Mouse (Mus musculus): Measurements from ENCODE around the gene Mcpt1. TPM values are rescaled to one million over a fixed set of nuclear protein-coding genes. Genes with fewer than 3 reads are reported as not detected.
"Not testable (repeated sequence)": the region's sequence is repeated elsewhere in the genome, so short reads cannot be mapped to it uniquely, and the experiment has no call there.

Mcpt1 gene
- total RNA-seq (2021): not detected
- long read RNA-seq, experiment 1: 0 reads
- long read RNA-seq, experiment 2: 0 reads

GRCm38 (mm10) chr14:56017671-56018070, at the start of gene Mcpt1:
Gene Mcpt1, plus strand, starts transcription at chr14:56017971.
- DNase-seq: not testable (repeated sequence)

- not testable (repeated sequence) for DNase-seq
Observed at GRCm38 (mm10) chr14:55987464-55987863, 30.3 kb upstream of the Mcpt1 start.

DNA sequence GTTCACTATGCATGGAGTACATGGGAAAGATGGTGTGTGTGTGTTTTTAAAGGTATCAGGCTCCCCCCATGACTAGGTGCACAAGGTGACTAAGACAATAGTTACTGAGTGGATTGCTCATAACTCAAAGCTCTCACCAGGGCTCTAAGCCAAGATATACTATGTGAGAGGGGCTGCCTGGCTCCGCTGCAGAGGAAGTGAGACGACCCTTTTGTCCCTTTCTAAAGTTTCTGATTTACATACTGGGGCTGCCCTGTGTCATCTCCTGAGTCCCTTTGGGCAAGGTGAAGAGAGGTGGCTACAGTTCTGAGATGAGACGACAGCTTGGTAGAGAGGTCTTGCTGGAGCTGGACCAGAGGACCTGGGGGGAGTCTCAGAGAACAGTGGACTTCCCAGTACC, 4.6 kb upstream of the Mcpt1 start:
- DNase-seq: no peak

- no peak for DNase-seq
Observed at GRCm38 (mm10) chr14:56013924-56014323, 3.8 kb upstream of the Mcpt1 start.

GRCm38 (mm10) chr14:56019446-56019845, 1.7 kb downstream of the Mcpt1 start:
- no peak for DNase-seq

DNA sequence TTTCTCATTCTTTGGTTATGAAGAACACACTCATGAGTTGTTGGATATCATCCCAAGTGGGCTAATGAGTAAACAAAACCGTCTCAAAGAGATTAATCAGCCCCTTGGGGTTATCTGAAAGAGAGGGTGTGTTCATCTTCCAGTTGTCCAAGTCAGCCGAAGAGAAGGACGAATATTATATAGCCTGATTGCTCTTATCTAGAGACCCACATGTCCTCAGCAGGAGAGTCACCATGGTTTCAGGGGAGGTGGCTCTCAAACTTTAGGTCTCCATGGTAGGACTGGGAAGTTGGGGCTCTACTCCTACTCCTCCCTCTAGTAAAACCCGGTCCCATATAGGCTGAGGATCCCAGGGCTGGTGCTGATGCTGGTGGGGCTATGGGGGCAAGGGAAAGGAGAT, 3.5 kb downstream of the Mcpt1 start:
- DNase-seq: not testable (repeated sequence)

DNA sequence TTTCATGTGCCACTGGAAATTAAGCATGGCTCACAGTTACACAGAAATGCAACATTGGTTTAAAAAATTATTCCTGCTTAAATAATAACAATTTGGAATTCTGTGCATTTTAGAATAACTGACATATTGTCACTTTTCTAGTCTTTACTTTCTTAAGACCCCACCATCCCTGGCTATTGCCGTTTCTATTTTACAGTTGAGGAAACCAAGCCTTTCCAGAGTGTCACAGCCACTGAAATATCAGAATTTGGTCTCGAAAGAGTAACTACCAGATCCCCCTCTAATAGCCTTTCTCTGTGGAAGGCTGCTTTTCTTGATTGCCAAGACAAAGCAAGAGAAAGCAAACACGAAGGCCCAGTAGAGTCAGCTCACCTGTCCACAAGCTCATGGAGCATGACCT, 12.6 kb downstream of the Mcpt1 start, which contains the start of gene Mcpt9:
TSS of gene Mcpt9 (minus strand) at position 101 of the 400 bp plus-strand sequence.
- DNase-seq: not testable (repeated sequence)

GRCm38 (mm10) chr14:56034433-56034832, 16.7 kb downstream of the Mcpt1 start:
- DNase-seq: no peak

DNA sequence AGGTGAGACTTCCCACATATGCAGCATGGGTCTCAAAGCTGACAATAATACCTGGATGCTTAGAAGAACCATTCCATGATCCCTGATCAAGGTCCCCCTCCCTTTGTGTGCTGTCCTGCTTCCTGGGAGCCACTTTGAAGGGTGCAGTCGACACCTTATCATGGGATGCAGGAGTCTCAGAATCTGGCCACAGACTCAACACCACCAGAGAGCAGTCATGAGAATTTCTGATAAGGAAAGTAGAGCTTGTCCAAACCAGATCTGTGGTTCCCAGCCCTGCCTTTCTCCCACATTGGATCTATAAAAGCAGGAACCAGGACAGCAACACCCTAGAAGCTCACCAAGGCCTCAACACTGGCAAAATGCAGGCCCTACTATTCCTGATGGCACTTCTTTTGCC, 24.0 kb downstream of the Mcpt1 start, which contains the start of gene Mcpt2:
TSS of gene Mcpt2 (plus strand) at position 250 of the 400 bp plus-strand sequence.
- DNase-seq: not testable (repeated sequence)

GRCm38 (mm10) chr14:56055408-56055807, 37.6 kb downstream of the Mcpt1 start:
- no peak for DNase-seq

DNA sequence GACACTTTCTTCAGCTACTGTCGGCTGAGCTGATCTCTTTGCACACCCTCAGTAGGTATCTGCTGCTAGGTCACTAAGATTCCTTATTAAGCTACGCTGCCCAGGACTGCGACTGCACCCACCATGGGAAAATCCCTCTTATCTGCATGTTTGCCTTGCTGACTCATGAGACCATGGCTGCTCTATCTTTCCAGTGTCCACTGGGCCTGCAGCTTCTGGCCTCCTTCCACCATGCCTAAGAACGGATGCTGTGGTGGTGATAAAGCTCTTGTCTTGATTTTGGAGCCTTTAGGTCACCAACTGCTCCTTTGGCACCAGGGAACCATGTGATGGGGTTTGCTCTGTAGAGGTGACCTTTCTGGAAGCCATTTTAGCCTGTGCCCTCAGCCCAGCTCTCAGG, 40.0 kb downstream of the Mcpt1 start:
- no peak for DNase-seq

DNA sequence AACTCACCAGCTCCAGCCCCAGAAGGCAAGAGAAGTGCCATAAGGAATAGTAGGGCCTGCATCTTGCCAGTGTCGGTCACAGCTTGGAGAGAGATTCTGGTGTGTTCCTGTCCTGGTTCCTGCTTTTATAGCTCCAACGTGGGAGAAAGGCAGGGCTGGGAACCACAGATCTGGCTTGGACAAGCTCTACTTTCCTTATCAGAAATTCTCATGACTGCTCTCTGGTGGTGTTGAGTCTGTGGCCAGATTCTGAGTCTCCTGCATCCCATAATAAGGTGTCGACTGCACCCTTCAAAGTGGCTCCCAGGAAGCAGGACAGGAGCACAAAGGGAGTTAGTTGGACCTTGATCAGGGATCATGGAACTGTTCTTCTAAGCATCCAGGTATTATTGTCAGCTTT, 44.4 kb downstream of the Mcpt1 start, which contains the start of gene Mcpt4:
TSS of gene Mcpt4 (minus strand) at position 101 of the 400 bp plus-strand sequence.
- DNase-seq: not testable (repeated sequence)

Other genes starting within 250 kb of the Mcpt1 start
- gene Adcy4, start 233.9 kb upstream of the Mcpt1 start, total RNA-seq (2021): 1 to 10 TPM; 5.9 to 9.4 TPM
- 1 to 10 TPM; 3.9 to 4.2 TPM for gene Ripk3, start 229.1 kb upstream of the Mcpt1 start, total RNA-seq (2021)
- gene Nfatc4, start 194.8 kb upstream of the Mcpt1 start, total RNA-seq (2021): 10 to 100 TPM in 1 of 2 experiments, 1 to 10 TPM in 1; 9.3 to 14.8 TPM
- gene Nynrin, start 164.0 kb upstream of the Mcpt1 start, total RNA-seq (2021): 10 to 100 TPM in 1 of 2 experiments, 1 to 10 TPM in 1; 9.3 to 15.3 TPM
- under 1 TPM; 0.16 to 0.29 TPM for gene Cbln3, start 133.6 kb upstream of the Mcpt1 start, total RNA-seq (2021)
- 10 to 100 TPM in 1 of 2 experiments, 1 to 10 TPM in 1; 8.0 to 11.6 TPM for gene Khnyn, start 133.0 kb upstream of the Mcpt1 start, total RNA-seq (2021)
- 10 to 100 TPM; 73.3 to 82.4 TPM for gene Sdr39u1, start 117.7 kb upstream of the Mcpt1 start, total RNA-seq (2021)
- gene Cma1, start 73.3 kb upstream of the Mcpt1 start, total RNA-seq (2021): 10 to 100 TPM; 18.2 to 18.8 TPM
- 1 to 10 TPM in 1 of 2 experiments, under 1 TPM in 1; 0.65 to 1.5 TPM for gene Cma2, start 67.0 kb upstream of the Mcpt1 start, total RNA-seq (2021)
- gene Mcpt9, start 12.5 kb downstream of the Mcpt1 start, total RNA-seq (2021): not detected
- gene Mcpt2, start 24.1 kb downstream of the Mcpt1 start, total RNA-seq (2021): not detected
- gene Mcpt4, start 44.3 kb downstream of the Mcpt1 start, total RNA-seq (2021): 10 to 100 TPM; 12.7 to 13.9 TPM
- under 1 TPM in 1 of 2 experiments, not detected in 1; 0.43 TPM for gene Mcpt8, start 67.3 kb downstream of the Mcpt1 start, total RNA-seq (2021)
- gene Ctsg, start 84.6 kb downstream of the Mcpt1 start, total RNA-seq (2021): under 1 TPM in 1 of 2 experiments, not detected in 1; 0.97 TPM
- gene Gzme, start 102.7 kb downstream of the Mcpt1 start, total RNA-seq (2021): not detected
- not detected for gene Gzmd, start 114.6 kb downstream of the Mcpt1 start, total RNA-seq (2021)
- gene Gzmg, start 141.6 kb downstream of the Mcpt1 start, total RNA-seq (2021): not detected
- not detected for gene Gzmn, start 156.6 kb downstream of the Mcpt1 start, total RNA-seq (2021)
- gene Gzmf, start 193.4 kb downstream of the Mcpt1 start, total RNA-seq (2021): not detected
- not detected for gene Gzmc, start 216.7 kb downstream of the Mcpt1 start, total RNA-seq (2021)
- not detected for gene Gzmb, start 244.3 kb downstream of the Mcpt1 start, total RNA-seq (2021)

Measured in gastrocnemius, postnatal 10 days (tissue).